Mouse (Mus musculus) layer of hippocampus, adult 11-12 months (tissue): Measurements from ENCODE around the gene Dpp9.

ENCODE experiments used
- DNase-seq: peaks from one replicate; pipeline ENCODE4 v3.0.0; 2022; ENCODE audit warnings: low spot score

The Dpp9 gene

DNA sequence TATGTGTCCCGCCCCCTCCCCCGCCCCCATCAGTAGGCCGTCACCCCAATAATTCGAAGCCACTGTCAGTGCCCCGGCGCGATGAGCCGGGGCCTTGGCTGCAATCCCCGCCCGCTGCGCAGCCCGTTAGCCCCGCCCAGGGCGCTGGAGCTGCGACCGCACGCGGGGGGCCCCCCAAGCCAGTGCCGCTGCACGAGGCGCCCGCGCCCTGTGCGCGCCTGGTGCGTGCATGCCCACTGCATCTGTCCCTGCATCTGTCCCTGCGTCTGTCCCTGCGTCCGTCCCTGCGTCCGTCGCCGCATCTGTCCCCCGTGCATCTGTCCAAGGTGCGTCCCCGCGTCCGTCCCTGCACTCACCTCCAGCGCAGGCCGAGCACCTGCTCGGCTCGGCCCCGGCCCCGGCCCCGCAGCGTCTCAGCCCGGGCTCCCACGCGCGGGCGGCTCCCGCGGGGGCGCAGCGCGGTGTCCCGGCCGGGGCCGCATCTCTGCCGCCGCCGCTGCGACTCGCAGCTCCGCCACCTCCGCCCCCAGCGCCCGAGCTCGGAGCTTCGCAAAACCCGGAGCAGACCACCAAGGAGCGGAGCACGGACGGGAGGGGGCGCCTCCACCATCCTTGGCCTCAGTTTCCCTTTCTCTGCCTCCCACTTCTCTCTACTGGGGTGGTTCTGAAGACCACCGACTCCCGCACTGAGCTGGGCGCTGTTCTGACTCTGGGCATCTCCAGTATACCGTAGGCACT is 78.7 kb downstream of the Dpp9 start, which contains the start of gene Sema6b:
Sema6b (minus strand) TSS at position 486 of the 738 bp plus-strand sequence.
- DNase-seq, result peak; percentile 68

DNA sequence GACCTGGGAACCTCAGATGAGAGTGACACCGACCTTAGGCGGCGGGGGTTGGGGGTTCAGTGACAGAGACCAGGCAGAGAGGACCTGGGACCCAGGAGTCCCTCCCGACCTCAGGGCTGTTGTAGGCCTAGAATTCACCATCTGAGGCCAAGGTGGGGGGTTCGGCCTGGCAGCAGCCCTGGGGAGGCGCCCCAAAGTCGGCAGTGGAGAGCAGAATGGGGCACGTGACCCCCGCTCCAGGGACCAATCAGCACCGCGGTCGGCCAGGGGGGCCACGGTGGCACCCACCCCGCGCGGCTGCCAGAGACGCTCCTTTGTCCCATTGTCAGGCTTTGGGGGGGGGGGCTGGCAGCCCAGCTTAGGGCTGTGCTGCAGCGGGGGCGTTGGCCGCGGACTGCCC is 79.3 kb downstream of the Dpp9 start:
- peak; percentile 53 for DNase-seq

DNA sequence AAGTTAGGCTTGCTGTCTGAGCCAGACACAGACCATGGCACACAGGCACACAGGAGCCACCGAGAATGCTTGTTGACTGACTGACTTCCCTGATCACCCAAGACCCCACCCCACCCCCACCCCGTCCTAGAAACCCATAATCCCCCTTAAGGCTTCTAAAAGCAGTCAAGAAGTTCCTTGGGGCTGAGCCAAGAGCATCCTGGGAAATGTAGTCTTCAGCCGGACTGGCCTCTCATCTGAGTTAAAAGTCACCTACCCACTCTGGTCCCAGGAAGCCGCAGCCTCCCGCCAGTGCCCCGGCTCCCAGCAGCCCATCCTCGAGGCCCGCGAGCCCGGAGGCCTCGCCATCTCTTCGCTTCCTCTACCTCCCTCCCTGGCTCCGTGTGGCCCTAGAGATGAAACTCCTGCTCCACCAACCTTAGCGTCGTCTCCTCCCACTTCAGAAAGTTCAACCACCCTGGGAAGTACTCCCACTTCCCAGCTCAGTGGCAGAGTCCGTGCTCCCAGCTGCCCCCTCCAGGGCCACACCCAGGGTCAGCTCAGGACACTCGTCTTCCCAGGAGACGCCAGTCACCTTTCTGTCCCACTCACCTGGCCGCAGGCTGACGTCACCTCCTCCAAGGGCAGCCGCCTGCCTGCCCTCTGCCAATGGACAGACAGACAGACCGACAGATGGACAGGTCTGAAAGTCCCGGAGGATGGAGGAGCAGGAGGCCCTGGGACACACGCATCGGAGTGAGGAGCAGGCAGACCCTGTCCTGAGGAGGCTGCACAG is 80.7 kb downstream of the Dpp9 start:
- DNase-seq, result no peak
